Mouse (Mus musculus): ENCODE results near the gene Kdf1. TPM values are rescaled to one million over a fixed set of nuclear protein-coding genes. Genes with fewer than 3 reads are reported as not detected.

The Kdf1 gene
- polyA plus RNA-seq, 1 experiment = not detected

DNA sequence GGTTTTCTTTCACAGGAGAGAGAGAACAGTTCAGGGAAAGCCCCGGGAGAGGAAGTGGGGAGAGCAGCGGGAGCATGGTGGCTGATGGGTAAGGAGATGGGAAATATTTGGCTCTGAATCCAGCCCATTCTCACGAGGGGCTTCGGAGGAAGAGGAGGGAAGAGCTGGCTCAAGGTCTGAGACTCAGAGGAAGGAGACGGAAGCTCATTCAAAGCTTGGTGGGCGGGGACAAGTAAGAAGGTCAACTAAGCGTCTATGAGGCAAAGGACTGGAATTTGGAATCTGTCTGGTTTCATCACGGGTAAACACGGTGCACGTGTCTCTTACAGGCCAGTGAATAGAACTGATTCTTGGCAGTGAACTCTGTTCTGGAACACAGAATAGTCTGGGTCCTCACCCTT lies 51.3 kb downstream of the Kdf1 start:
- Histone ChIP-seq H3K4me3 (ENCODE audit: insufficient read depth, low read length) (no peak overlapping the region), H3K4me1 (ENCODE audit: control insufficient read depth, insufficient read depth, low read length) (peaks cover 6% of the 10 kb centered on the region; the same call in 1 of the 2 replicates), H3K27ac (ENCODE audit: insufficient read depth, low read depth, low read length) (no peak overlapping the region)
- TF ChIP-seq POLR2A (IDR thresholded peaks at IDR 0.05; ENCODE audit: borderline replicate concordance, low read depth, low read length) (no peak), CTCF (IDR thresholded peaks at IDR 0.05; ENCODE audit: low read depth, low read length) (no peak)

DNA sequence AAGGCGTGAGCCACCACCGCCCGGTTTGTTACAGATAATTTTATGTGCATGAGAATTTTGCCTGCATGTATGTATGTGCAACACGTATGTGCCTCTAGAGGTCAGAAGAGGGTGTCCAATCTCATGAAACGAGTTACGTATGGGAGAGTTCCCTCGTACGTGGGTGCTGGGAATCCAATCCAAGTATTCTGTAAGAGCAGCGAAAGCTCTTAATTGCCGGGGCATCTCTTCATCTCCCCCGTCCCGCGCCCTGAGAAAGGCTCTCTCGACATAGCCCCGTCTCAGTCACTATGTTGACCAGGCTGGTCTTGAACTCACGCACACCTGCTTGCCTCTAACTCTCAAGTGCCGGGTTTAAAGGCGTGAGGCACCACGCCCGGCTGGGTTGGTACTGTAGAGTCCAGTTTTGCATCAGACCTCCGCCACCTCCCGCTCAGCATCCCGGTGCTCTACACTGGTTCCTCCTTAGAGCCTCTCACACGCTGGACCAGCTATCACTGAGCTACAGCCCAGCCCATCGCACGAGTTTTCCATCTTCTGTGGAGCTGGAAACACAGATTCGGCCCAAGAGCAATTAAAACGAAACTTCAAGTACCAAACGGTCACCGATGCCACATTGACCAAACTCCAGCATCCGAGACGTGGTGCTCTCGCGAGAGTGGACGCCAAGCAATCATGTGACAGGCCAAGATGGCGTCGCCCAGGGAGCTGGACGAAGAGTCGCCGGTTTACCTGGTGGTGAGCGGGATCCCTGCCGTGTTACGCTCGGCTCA lies 55.5 kb downstream of the Kdf1 start, which contains the start of gene Gpatch3:
TSS of gene Gpatch3 (plus strand) at position 676 of the 773 bp plus-strand sequence.
- TF ChIP-seq POLR2A (IDR thresholded peaks at IDR 0.05; ENCODE audit: borderline replicate concordance, low read depth, low read length) = no peak; the same call in 1 of the 2 replicates
- no peak for TF ChIP-seq CTCF (IDR thresholded peaks at IDR 0.05; ENCODE audit: low read depth, low read length)
- Histone ChIP-seq H3K4me3 (ENCODE audit: insufficient read depth, low read length) (peak within 1 kb of the TSS; percentile 81), H3K4me1 (ENCODE audit: control insufficient read depth, insufficient read depth, low read length) (peaks cover 12% of the 10 kb centered on the region), H3K27ac (ENCODE audit: insufficient read depth, low read depth, low read length) (peak within 1 kb of the TSS; percentile 52)

DNA sequence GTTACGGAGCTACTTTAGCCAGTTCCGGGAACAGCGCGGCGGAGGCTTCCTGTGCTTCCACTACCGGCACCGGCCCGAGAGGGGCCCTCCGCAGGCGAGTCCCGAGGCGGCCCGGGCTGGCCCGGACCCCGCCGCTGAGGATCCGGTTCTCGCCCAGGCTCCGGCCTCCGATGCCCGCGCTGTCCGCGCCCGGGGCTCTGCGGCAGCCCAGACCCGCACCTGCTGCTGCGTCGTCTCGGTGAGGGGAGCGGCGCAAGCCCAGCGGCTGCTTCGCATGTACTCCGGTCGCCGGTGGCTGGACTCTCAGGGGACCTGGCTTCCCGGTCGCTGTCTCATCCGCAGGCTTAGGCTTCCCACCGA lies 56.1 kb downstream of the Kdf1 start:
- peak overlapping the region; percentile 52 for H3K27ac ChIP-seq (ENCODE audit: insufficient read depth, low read depth, low read length)
- TF ChIP-seq POLR2A (IDR thresholded peaks at IDR 0.05; ENCODE audit: borderline replicate concordance, low read depth, low read length) (no peak), CTCF (IDR thresholded peaks at IDR 0.05; ENCODE audit: low read depth, low read length) (no peak)
- H3K4me1 ChIP-seq (ENCODE audit: control insufficient read depth, insufficient read depth, low read length) = peaks cover 11% of the 10 kb centered on the region
- H3K4me3 ChIP-seq (ENCODE audit: insufficient read depth, low read length) = peak overlapping the region; percentile 81

DNA sequence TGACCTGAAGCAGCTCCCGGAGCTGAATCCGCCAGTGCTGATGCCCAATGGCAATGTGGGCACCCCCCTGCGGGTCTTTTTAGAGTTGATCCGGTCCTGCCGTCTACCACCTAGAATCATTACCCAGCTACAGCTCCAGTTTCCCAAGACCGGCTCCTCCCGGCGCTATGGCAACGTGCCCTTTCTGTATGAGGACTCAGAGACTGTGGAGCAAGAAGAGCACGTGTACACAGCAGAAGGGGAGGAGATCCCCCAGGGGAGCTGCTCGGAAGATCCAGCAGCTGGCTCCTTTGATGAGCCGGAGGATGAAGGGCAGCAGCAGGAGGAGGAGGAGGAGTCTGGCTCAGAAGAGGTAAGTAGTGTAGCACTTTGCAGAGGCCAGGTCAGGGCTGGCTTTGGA lies 59.2 kb downstream of the Kdf1 start:
- Histone ChIP-seq H3K27ac (ENCODE audit: insufficient read depth, low read depth, low read length) (no peak overlapping the region), H3K4me3 (ENCODE audit: insufficient read depth, low read length) (no peak overlapping the region), H3K4me1 (ENCODE audit: control insufficient read depth, insufficient read depth, low read length) (peaks cover 7% of the 10 kb centered on the region)
- no peak for TF ChIP-seq CTCF (IDR thresholded peaks at IDR 0.05; ENCODE audit: low read depth, low read length)
- TF ChIP-seq POLR2A (IDR thresholded peaks at IDR 0.05; ENCODE audit: borderline replicate concordance, low read depth, low read length) = no peak

Other genes starting within 250 kb of the Kdf1 start
- 36.1 and 40.8 TPM in 2 replicates for gene Tmem222, start 241.2 kb upstream of the Kdf1 start, polyA plus RNA-seq (2012; ENCODE audit: insufficient read depth, insufficient read length, missing spikeins)
- gene Wdtc1, start 165.5 kb upstream of the Kdf1 start, polyA plus RNA-seq (2012; ENCODE audit: insufficient read depth, insufficient read length, missing spikeins) = 30.5 TPM in 2 replicates
- gene Slc9a1, start 149.3 kb upstream of the Kdf1 start, polyA plus RNA-seq (2012; ENCODE audit: insufficient read depth, insufficient read length, missing spikeins) = 27.7 and 31.6 TPM in 2 replicates
- not detected in 2 replicates for gene Tent5b, start 38.8 kb upstream of the Kdf1 start, polyA plus RNA-seq (2012; ENCODE audit: insufficient read depth, insufficient read length, missing spikeins)
- 1.0 TPM in 1 of 2 replicates, not detected in the other for gene Trnp1, start 20.4 kb upstream of the Kdf1 start, polyA plus RNA-seq (2012; ENCODE audit: insufficient read depth, insufficient read length, missing spikeins)
- gene Nudc, start 27.0 kb downstream of the Kdf1 start, polyA plus RNA-seq (2012; ENCODE audit: insufficient read depth, insufficient read length, missing spikeins) = 107 and 110 TPM in 2 replicates
- gene Nr0b2, start 34.4 kb downstream of the Kdf1 start, polyA plus RNA-seq (2012; ENCODE audit: insufficient read depth, insufficient read length, missing spikeins) = not detected in 2 replicates
- gene Gpatch3, start 55.8 kb downstream of the Kdf1 start, polyA plus RNA-seq (2012; ENCODE audit: insufficient read depth, insufficient read length, missing spikeins) = 12.9 and 17.4 TPM in 2 replicates
- gene Gpn2, start 65.4 kb downstream of the Kdf1 start, polyA plus RNA-seq (2012; ENCODE audit: insufficient read depth, insufficient read length, missing spikeins) = 9.3 and 11.2 TPM in 2 replicates
- gene Sfn, start 83.2 kb downstream of the Kdf1 start, polyA plus RNA-seq (2012; ENCODE audit: insufficient read depth, insufficient read length, missing spikeins) = 2.5 and 3.3 TPM in 2 replicates
- 19.4 and 27.4 TPM in 2 replicates for gene Zdhhc18, start 131.2 kb downstream of the Kdf1 start, polyA plus RNA-seq (2012; ENCODE audit: insufficient read depth, insufficient read length, missing spikeins)
- 15.5 and 16.6 TPM in 2 replicates for gene Pigv, start 153.7 kb downstream of the Kdf1 start, polyA plus RNA-seq (2012; ENCODE audit: insufficient read depth, insufficient read length, missing spikeins)
- 58.7 and 61.1 TPM in 2 replicates for gene Arid1a, start 237.8 kb downstream of the Kdf1 start, polyA plus RNA-seq (2012; ENCODE audit: insufficient read depth, insufficient read length, missing spikeins)